Mouse (Mus musculus) bone marrow macrophage, adult 2 months (primary cell): Measurements from ENCODE around the gene Fgfr2.

Experiments used
- CTCF ChIP-seq: IDR thresholded peaks from 2 replicates; pipeline ENCODE4 v1.5.1; 2012; ENCODE audit warnings: low read depth, mild to moderate bottlenecking, low read length, moderate library complexity
- POLR2A ChIP-seq: IDR thresholded peaks from 2 replicates; pipeline ENCODE4 v1.6.1; 2012; ENCODE audit warnings: mild to moderate bottlenecking, low read depth, low read length, borderline replicate concordance

- no peak for TF ChIP-seq CTCF
- TF ChIP-seq POLR2A, result no peak
Measured at GRCm38 (mm10) chr7:130324716-130325401, 2798.3 kb downstream of the Fgfr2 start.
